Mouse (Mus musculus): ENCODE data around the gene Usp46.
A peak's percentile ranks its signal among the peaks of the same experiment; 100 is the strongest.
"Not testable (repeated sequence)": the region's sequence is repeated elsewhere in the genome, so short reads cannot be mapped to it uniquely, and the experiment has no call there.

Gene Usp46

DNA sequence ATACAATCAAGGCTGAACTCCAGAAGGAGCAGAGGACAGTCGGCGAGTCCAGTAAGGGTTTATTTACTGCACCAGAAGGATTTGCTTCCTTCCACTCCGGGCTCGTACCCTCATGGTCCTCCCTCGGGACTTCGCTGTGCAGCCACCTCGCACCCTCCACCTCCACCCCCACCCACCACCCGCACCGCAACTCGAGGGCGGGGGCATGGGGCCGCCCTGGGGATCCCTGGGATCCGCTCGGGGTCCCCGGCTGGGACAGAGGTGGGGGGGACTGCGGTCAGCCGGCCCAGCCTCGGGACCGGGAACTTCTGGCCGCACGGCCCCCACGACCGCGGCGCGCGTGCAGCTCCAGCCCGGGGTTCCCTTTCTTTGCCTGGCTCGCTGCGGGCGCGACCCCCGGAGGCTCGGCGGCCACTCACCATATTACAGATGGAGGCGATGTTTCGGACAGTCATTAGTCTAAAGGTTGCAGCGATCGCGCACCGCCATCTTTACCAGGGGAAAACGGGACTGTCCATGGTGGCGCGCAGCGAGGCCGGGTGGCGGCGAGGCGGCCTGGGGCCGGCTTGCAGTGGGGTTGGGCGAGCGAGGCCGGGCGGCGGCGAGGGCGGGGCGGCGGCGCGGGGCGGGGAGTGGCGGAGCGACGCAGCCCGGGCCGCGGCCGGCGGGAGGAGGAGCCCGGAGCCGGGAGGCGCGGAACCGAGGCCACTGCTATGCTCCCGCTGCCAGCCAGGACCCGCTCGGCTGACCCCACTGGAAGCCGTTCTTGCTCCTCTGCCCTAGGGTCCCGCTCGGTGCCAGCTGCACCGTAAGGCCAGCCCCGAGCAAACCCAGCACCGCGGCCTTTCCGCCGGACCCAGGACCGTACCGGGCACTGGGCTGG is at the start of gene Usp46:
Usp46 (minus strand) TSS at position 601 of the 883 bp plus-strand sequence.
- no peak for DNase-seq (ENCODE audit: extremely low read depth, low read depth)

DNA sequence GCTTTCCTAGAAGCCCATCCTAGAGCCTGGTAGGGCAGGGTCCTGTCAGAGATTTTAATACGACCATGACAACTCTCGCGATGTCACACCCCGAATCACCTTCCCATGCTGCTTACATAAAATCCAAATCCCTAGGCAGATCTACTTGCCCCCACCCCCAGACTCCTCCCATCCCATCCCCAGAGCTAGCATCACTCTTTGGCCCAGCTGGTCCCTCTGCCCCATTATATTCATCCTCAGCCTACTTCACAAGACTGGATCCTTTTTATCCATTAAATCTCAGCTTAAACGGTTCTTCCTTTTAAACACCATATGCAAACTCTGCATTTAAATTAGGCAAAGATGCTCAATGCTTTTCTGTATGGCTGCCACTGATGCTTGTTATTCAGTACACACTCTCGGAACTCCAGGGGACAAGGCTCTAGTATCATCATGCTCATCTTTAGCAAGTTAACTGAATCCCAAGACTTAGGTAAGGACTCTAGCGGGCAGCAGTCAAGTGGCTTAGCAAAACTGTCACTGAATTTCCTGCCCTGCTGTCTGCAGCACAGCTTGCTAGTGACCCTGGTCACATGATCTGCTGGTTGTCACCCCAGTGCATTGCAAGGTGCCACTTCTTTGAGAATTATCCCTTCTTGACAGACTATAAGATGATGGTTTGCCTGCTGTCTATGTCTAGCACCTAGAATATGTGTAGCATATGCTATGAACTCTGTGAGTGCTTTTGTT is 45.9 kb upstream of the Usp46 start:
- no peak for DNase-seq (ENCODE audit: extremely low read depth, low read depth)

DNA sequence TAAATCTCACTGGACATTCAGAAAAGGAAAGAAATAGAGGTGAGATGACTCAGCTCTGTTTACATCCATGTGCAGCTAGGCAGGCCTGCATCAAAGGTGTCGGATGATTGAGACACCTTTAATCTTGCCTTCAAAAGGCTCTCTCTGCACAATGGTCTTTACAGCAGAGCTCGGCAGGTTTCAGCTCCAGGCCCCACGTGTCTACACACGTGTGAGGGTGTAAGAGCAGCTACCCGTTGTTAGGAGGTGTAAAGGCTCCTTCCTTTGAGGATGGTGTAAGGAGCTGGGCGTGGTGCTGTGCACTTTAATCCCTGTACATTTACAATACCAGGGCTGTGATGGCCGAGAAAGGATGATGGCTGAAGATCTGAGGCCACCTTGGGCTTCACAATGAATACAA is 37.2 kb upstream of the Usp46 start:
- no peak for DNase-seq (ENCODE audit: extremely low read depth, low read depth)

DNA sequence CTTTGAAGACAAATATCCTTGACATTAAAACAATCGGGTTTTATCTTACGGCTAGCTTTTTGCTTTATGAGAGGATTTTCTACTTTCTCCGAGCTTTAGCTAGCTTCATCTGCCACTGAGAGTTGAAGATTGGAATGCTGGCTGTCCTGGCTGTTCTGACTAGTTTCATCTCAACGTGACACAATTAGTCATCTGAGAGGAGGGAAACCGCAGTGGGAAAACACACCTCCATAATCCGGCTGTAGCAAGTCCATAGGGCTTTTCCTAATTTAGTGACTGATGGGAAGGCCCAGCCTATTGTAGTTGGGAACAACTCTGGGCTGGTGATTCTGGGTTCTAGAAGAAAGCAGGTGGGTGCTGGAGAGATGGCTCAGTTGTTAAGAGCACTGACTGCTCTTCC is 33.5 kb upstream of the Usp46 start:
- no peak for DNase-seq (ENCODE audit: extremely low read depth, low read depth)

DNA sequence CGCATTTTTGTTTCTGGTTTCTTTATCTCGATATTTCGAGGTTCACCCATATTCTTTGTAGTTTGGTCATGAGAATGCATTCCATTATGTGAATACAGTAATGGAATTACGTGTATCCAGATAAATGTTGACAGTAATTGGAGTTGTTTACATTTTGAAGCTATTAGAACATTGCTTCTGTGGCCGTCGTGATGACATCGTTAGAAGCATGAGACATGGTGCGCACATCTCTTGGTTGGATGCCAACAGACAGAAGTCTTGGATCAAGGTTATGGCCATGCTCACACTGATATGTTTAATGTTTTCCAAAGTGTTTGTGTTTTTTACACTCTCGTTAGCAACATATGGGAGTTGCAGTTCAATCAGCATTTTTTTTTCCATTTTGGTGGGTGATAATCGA is 30.8 kb upstream of the Usp46 start:
- DNase-seq (ENCODE audit: extremely low read depth, low read depth): no peak

DNA sequence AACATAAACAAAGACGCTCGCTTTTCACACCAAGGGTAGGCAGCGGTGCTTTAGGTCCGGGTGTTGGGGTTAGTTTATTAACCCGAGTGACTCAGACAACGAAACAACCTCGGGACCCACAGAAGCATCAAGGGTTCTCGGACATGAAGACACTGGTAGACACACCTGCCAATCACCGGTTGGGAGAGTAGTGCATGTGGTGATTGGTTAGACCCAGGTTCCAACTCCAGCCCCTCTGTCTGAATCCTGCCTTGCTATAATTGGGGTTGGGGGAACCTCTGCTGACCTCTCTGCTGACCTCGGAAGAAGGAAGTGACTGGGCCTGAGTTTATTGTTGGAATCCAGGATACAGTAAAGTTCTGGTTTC is 29.6 kb upstream of the Usp46 start:
- no peak for DNase-seq (ENCODE audit: extremely low read depth, low read depth)

DNA sequence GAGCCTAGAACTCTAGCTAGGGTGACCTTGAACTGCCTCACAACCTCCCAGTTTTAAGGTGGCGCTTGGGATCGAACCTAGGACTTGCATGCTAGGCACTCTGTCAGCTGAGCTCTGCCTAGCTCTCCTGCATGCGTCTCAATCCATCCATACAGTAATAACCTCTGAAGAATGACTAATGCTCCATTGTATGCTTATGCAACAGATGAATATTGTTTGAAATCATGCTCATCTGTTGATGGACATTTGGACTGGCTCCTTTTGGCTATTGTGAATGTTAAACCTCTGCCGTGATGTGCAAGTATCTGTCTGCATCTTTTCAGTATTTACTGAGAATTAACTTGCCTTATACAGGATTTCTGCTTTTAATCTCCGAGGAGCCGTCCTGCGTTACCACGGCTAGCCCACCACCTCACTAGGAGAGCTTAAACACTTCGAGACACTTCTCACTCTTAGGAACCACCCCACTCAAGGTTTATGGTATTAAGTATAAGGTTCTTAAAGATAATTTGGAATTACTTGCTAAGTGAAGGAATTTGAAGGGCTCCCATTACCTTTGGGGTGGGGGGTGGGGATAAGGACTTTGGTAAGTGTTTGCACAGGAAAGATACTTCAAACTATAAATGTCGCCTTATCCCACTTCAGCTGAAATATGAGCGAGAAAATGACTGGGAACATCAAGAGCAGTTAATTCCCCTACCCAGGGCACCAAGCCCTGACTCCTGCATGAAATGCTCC is 29.1 kb upstream of the Usp46 start:
- no peak for DNase-seq (ENCODE audit: extremely low read depth, low read depth)

DNA sequence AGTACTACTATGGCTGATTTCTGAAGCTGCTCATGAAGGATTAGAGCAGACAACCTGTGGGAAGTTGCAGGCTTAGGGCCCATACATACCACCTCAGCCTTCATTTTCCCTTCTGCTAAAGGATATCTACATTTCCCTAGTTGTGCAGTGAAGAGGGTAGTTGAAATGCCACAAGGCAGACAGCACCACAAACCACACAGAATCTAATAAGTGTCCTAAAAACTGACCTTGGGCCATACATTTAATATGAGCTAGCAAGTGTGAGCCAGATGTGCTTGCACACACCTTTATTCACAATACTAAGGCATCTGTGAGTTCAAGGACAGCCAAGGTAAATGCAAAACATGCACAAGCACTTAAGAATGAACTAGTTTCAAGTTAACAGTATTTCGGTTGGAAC is 27.8 kb upstream of the Usp46 start:
- DNase-seq (ENCODE audit: extremely low read depth, low read depth): no peak

DNA sequence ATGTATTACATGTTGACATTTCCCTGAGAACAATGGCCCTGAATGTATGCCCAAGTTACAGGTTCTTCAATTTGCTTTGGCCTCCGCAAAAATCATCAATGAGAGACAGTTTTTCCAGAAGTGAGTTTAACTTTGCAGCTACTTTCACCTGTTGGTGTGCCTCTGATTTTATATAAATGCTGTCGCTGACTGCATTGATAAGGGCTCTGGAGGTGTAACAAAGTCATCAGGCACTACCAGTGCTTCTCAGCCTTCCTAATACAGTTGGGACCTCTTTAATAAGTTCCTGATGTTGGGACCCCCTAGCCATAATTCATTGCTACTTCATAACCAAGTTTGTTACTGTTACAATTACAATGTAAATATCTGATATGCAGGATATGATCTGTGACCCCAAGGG is 27.4 kb upstream of the Usp46 start:
- no peak for DNase-seq (ENCODE audit: extremely low read depth, low read depth)

DNA sequence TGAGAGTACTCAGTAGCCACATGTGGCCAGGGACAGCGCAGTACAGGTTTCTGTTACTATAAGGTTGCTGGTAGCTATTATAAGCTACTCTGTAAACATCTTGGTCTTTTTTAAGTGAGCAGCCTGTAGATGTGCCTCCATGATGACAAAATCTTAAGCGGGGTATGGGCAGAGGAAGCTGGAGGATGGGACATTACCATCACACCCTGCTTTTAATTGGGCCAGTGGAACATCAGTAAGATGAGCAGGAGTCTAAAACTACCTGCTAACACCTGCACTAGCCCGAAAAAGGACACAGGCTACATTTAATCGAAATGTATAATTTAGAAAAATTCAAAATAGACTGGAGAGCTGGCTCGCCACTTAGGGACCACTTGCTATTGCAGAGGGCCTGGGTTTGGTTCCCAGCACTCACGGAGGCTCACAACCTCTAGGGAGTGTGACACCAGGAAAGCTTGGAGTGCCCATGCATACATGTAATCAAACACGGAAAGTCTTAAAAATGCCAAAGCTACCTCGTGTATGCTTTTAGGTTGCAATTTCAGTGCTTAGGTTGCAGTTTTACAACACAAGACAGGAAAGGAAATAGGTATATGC is 26.7 kb upstream of the Usp46 start:
- DNase-seq (ENCODE audit: extremely low read depth, low read depth): no peak

DNA sequence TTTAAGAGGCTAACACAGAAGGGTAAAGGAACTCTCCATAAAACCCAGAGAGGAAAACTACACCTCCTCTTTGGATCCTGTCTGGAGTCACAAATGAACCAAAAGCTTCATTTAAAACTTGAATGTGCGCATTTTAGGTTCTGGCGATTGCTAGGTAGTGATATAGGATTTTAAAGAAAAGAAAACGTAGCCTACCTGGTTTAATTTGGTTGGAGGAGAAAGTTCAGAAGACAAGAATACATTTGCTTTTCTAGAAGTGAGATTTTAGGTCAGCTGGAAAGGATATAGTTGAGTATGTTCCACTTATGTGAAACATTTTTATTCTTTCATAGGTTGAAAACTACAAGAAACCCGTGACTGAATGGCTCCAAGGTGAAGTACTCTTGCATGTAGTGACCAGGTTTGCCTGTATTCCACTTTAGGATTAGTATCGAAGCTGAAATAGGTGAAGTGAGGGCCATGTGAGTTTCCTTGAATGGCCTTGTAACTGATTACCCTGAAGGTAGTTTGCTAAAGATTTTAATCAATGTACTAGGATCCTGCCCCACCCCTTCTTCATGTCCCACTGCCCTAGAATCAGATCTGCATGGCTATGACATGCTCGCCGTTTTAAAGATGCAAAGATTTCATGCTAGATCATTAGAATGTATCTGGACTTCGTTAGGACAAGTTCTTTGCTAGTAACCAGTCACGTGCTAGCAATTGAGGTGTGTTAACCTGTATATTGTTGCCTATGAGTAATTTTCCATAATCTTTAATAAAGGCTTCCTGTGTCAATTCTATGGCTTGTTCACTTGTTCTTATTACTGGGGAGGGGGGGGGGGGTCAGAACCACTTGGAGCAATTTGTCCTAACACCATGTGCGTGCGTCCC is 25.6 kb upstream of the Usp46 start:
- no peak for DNase-seq (ENCODE audit: extremely low read depth, low read depth)

DNA sequence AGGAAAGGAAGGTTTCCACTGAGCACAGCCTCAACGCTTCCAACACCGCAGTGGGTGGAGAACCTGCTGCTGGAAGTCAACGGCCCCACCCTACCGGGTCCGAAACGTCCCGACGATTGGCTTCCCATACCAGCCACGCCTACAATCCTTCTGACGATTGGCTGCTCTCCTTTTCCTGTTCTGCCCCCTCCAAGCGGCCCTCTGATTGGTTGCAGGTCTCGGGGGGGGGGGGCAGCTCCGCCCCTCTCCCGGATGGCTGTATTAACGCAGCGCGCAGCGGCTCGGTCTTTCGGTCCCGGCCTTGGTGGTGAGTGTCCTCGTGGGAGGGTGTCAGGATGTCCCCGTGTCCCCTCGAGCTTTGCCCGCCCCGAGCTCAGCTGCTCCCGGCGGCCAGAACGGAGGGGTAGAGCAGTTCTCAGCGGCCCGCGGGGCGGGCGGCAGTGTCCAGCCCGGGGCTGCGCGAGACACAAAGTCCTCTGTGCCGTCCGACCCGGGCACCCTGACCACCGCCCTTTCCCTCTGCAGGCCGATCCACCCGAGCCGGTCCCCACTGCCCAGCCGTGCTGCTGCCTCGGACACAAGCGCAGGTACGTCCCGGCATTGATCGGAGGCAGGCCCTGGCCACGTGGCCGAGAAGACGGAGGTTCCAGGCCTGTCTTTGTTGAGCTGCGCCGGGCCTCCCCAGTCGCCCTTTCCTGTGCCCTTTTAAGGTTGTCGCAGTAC is 24.8 kb upstream of the Usp46 start:
- DNase-seq (ENCODE audit: extremely low read depth, low read depth): peak; percentile 94

DNA sequence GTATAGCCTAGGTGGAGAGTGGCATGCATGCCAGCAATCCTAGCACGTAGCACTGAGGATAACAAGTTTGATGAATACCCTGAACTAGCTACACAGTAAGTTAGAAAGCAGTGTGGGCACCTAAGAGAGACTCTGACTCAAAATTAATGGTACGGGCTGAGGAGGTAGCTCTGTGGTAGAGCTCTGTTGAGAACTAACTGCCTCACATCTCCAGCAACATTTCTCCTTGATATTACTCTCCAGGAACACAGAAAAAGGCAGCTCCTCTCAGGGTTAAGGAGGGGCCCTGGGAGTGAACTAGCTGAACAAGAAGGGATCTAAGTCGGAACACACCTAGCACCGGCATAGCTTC is 24.2 kb upstream of the Usp46 start:
- no peak for DNase-seq (ENCODE audit: extremely low read depth, low read depth)

DNA sequence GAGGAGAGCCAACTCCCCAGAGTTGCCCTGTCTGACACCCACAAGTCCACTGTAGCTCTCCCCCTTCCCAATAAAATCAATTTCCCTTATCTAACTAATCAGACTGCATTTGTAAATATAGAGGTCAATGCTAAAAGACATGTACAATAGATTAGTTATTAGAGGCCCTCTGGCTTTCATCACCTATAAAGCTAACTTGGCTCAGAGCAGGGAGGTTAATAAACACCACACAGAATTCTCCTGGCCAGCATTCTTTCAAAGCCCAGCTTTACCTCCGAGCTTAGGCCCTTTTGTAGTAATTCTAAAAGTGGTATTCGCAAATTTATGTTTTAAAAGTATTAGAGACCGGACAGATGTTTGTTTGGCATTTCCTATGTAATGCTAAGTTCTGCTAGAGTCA is 21.4 kb upstream of the Usp46 start:
- DNase-seq (ENCODE audit: extremely low read depth, low read depth): no peak

DNA sequence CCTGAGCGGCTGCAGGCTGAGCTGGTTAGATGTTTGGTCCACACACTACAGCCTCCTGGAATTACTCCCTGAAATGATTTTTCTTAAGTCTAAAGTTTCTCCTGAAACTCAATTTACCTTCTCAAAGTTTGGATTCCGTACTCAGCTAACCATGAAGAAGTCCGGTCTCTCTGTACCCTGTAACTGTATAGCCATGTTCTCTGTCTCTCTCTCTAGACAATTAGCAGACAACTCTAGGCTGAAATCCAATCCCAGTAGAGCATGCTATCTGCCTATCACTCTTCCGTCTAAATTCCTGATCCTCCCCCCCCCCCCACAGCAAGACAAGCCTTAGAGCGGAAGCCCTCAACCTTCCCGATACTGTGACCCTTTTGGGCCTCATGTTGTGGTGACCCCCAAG is 13.5 kb upstream of the Usp46 start:
- DNase-seq (ENCODE audit: extremely low read depth, low read depth): no peak

DNA sequence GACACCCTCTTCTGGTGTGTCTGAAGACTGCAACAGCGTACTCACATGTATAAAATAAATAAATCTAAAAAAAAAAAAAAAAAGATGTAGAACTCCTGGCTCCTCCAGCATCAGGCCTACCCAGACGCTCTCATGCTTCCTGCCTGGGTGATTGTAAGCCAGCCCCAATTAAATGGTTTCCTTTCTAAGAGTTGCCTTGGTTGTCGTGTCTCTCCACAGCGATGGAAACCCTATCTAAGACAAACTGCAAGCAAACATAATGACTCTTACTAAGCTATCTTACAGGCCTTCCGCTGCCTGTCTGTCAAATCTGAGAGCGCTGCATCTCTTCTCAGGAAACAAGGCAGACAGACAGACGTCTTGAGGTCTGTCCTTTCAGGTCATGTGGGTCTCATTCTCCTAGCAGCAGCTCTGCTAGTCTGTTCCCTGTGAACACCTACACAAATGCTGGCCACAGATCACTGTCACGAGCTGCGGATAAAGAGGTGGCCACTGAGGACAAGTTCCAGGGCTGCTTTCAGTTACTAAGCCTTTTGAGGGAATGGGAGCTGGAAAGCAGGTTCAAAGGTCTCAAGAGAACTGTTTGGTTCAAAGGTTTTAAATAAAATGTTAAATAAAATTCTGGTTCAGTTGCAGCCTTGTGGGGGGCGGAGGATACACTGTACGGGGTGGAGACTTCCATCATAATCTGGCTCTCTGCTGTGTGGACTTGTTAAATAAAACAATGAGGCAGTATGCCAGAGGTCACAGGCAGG is 10.8 kb upstream of the Usp46 start:
- DNase-seq (ENCODE audit: extremely low read depth, low read depth): no peak

DNA sequence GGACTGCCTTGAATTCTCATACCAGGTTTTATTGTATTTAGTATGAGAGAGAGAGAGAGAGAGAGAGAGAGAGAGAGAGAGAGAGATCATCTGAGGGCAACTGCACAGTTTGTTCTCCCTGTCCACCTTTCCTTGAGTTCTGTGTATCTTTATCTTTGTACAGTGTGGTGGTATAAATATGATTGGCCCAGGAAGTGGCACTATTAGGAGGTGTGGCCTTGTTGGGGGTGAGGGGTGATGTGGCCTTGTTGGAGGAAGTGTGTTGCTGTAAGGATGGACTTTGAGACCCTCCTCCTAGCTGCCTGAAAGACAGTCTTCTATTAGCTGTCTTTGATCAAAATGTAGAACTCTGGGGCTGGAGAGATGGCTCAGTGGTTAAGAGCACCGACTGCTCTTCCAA is 10.2 kb upstream of the Usp46 start:
- DNase-seq (ENCODE audit: extremely low read depth, low read depth): no peak

DNA sequence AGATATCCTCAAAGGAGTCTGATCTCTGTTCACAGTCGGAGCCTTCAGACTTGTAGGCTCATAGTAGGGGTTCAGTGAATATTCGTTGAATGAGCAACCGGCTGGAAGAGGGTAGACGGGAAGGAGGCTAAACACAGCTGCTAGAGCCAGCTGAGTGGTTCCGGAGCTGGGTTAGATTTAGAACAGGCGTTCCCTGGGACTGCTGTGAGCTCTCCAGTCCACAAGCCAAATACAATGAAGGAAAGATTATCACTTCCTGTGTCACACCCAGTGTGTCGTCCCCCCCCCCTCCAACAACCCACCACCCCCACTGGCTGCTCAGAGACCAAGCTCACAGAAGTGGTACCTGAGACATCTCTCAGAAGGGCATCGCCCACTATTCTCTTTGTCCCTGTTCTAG is 9.7 kb upstream of the Usp46 start:
- DNase-seq (ENCODE audit: extremely low read depth, low read depth): no peak

DNA sequence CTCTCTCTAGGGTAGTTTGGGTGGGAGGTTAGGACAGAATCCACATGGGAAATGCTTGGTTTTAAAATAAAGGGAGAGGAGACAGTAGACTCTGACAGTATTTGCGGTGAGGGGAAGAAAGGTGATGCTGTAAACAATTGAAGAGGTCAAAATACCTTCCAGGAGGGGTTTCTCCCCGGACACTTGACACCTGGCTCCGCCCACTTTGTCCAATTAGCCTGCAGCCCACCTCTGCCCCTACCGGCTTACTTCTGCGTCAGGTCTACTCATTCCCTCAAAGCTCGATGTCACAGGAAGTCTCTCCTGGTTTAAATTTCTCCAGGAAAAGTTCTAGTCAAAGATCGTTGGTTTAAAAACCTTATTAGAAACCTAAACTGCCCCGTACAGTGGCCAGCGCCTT is 8.5 kb upstream of the Usp46 start:
- DNase-seq (ENCODE audit: extremely low read depth, low read depth): no peak

DNA sequence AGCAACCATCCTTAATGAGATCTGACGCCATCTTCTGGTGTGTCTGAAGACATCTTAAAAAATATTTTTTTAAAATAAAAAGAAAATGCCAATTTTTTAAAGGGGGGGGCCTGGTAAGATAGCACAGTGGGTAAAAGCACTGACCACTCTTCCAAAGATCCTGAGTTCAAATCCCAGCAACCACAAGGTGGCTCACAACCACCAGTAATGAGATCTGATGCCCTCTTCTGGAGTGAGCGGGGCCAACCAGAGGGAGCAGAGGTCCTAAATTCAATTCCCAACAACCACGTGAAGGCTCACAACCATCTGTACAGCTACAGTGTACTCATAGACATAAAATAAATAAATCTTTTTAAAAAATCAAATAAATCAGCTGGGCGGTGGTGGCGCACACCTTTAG is 2.3 kb upstream of the Usp46 start:
- DNase-seq (ENCODE audit: extremely low read depth, low read depth): not testable (repeated sequence)

Data from MEL-GATA-1-ER (cell line).